Mouse (Mus musculus) gonadal fat pad, adult 2 months (tissue): ENCODE results near the gene Prdm4. TPM values are rescaled to one million over a fixed set of nuclear protein-coding genes. Genes with fewer than 3 reads are reported as not detected.

ENCODE experiments used
- DNase-seq: peaks from one replicate; pipeline ENCODE4 v3.0.0-alpha.2; 2012; ENCODE audit warnings: low read depth
- polyA plus RNA-seq: library from polyadenylated mRNA; depleted of rRNA; stranded (reverse); fragments of >200 nt; gene quantifications from 2 replicates; pipeline ENCODE4 v1.2.3, GENCODE M21; 2012; rRNA removed

Prdm4 gene
- polyA plus RNA-seq, 1 experiment: 38.1 TPM

GRCm38 (mm10) chr10:85871698-85872478, 45.1 kb downstream of the Prdm4 start:
- DNase-seq: peak; percentile 19

DNA sequence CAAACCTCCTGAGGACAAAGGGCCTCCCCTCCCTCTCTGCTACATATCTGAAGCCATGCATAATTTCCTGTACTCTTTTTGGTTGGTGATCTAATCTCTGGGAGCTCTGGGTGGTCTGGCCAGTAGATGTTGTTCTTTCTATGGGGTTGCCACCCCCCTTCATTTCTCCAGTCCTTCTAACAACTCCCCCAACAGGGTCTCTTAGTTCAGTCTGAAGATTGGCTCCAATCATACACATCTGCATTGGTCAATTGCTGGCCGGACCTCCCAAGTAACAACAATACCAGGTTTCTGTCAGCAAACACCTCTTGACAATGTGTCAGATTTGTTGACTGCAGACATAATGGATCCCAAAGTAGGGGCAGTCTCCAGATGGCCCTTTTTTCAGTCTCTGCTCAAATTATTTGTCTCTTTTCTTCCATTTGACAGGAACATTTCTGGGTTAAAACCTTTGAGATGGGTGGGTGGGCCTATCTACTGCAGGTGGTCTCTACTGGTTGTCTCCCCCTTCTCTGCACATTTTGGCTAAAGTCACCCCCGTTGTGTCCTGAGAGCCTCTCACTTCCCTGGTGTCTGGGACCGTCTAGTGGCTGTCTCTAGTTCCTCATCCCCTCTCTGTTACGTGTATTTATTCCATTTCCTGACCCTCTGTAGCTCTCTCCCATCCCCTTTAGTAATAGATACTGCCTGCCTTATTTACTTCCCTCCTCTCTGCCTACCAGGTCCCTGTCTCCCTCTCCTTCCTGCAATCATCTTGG, 70.7 kb downstream of the Prdm4 start:
- DNase-seq: no peak

Other genes starting within 250 kb of the Prdm4 start
- gene Pwp1, start 87.6 kb downstream of the Prdm4 start, polyA plus RNA-seq: 14.2 and 15.2 TPM in 2 replicates
- gene Ascl4, start 10.5 kb upstream of the Prdm4 start, polyA plus RNA-seq: 8.9 and 13.7 TPM in 2 replicates
- gene Rtcb, start 40.7 kb upstream of the Prdm4 start, polyA plus RNA-seq: 182 and 243 TPM in 2 replicates
- 1.6 and 2.6 TPM in 2 replicates for gene Bpifc, start 94.8 kb upstream of the Prdm4 start, polyA plus RNA-seq
- gene Fbxo7, start 104.8 kb upstream of the Prdm4 start, polyA plus RNA-seq: 29.1 and 33.9 TPM in 2 replicates